Mouse (Mus musculus) cerebellum, adult 11 months (tissue): Measurements from ENCODE around the gene Batf2.
"Not testable (repeated sequence)": the region's sequence is repeated elsewhere in the genome, so short reads cannot be mapped to it uniquely, and the experiment has no call there.

Experiments
- DNase-seq: peaks from one replicate; pipeline ENCODE4 v3.0.0; 2022

The Batf2 gene

DNA sequence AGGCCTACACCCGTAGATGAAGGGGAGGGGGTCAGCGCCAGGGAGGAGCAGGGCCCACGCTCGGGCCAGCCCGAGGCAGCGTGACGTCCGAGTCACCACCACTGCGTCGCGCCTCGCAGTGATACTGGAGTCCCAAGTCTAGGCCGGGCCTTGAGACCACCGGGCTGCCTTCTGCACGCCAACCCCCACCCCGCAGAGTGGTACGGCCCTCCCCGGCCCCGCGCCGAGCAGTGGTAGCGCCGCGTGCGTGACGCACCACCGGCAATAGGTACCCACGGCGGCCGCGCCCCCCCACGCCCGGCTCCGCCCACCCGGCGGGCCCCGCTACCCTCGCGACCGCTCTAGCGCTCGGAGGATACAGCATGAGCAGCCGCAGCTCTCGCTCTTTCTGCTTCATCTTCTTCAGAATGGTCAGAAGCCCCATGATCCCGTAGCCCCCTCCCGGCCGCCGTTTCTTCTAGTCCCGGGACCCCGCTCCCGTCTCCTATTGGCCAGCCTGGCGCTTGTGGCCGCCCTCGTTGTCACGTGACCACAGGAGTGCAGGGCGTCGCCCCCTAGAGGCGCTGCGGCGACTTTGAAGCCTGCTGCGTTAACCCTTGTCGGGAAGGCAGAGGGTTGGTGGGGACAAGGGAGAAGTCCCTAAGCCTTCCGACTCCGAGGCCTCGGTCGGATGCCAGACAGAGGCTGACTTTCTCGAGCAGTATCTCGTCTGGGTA is at the start of gene Batf2:
TSS of gene Batf2 (plus strand) at position 306 of the 716 bp plus-strand sequence.
- peak; percentile 91 for DNase-seq

- DNase-seq, result no peak
Observed at GRCm38 (mm10) chr19:6094119-6094518, 46.7 kb upstream of the Batf2 start, which contains the start of gene AC131692.1. Gene AC131692.1, plus strand, starts transcription at chr19:6094419.

GRCm38 (mm10) chr19:6097847-6098246 is 42.9 kb upstream of the Batf2 start:
- no peak for DNase-seq

GRCm38 (mm10) chr19:6101186-6101585 is 39.6 kb upstream of the Batf2 start:
- no peak for DNase-seq

DNA sequence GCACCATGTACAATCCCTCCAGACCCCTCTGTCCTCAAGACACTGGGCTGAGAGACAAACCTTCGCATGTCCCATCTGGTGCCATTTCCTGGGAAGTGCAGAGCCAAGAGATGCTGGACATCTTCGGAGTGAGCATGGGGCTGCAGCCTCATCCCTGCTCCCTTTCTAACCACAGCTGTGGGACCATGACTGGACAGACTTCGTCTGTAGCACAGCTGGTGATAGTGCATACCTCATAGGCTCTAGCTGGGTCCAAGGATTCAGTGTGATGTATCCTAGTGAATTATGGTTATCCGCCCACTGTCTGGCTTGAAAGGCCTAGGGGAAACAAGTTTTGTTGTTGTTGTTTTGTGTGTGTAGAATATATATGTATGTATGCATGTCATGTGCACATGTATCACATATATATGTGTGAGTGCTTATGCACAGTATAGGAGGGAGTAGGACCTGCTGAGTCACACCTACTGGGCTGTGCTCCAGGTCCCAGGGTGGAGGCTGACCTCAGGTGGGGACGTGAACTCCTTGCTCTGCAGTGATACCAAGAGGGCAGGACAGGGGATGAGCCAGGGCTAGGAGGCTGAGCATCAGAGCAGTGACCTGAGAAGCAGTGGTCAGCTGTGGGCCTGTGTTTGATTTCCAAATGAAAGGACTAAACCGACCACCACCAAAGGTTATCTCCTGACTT is 38.5 kb upstream of the Batf2 start:
- DNase-seq, result no peak

- DNase-seq, result no peak
Observed at GRCm38 (mm10) chr19:6104476-6104875, 36.3 kb upstream of the Batf2 start.

- no peak for DNase-seq
Observed at GRCm38 (mm10) chr19:6105586-6105985, 35.2 kb upstream of the Batf2 start, which contains the start of gene Naaladl1. Gene Naaladl1, plus strand, starts transcription at chr19:6105782.

DNA sequence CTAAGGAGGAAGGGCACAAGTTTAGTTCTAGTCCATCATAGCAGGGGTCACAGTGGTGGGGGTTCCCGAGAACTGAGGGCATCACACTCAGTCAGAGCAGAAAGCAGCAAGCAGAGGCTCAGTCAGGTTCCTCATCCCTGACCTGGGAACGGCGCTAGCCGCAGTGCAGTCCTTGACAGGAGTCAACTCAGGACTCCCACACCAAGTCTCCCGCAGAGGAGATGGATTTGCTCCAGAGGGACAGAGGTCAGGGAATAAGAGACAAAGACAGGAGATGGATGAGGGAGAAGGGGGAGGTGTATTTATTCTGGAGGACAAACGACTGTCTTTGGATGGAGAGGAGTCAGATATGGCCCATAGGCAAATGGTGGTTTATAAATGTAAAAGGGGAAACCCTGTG is 27.7 kb upstream of the Batf2 start:
- no peak for DNase-seq

DNA sequence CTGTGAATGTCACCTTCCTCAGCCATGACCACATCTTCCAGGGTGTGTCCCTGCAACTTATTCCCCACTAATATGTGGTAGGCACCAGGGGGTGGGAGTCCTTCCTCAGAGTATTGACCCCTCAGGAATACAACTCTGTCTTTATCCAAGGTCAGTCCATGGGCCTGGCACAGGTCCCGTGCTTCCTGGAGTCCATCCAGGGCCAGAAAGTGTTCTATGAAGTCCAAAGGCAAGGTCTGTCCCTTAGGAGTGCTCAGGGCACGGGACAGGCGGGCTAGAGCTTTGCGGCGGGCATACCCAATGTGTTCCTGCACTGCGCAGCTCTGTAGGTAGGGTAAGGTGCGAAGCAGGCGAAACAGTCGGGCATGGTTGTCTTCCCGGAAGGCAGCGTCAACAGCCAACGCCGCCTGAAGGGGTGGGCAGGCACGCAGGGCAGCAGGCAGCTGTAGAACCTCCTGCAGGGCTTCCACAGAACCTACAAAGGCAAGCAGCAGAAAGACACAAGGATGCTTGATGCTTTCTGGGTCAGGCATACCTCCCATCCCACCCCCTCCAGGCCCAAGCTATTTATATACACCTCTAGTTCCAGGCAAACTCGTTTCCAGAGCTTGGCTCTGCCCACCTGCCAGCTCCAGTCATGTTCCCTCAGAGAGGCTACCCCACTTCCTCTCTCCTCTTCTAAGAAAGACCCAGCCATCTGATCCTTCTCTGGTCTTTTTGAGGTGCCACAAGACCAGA is 24.5 kb upstream of the Batf2 start:
- no peak for DNase-seq

GRCm38 (mm10) chr19:6117346-6117985 is 23.3 kb upstream of the Batf2 start:
- no peak for DNase-seq

DNA sequence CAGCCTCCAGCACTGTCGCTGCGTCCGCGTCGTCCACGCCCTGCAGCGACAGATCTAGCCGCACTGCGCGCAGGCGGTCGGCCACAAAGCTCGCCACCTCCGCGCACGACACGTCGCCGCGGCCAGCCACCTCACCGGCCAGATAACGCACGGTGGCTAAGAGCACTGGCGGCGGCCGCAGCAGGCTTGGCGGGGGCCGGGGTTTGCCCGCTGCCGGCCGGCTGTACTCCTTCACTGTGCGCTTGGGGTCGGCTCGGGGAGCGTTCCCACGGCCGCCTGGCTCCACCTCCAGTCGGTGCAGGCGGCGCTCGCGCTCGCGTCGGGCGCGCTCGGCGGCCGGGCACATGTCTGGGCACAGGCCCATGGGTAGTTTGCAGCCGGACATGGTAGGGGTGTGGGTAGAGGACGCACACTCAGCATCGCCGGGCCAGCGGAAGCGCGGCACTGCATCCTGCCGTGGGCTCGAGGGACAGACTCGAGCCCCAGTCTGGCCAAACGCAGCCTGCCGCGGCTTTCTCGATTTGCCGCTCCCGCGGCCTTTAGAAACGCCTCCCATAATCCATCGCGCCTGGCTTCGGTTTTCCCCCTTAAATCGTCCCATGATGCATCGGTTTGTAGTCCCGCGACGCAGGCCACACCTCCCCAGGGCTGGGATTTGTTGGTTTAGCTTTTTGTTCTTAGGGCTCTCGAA is 22.7 kb upstream of the Batf2 start, which contains the start of gene Sac3d1:
TSS of gene Sac3d1 (minus strand) at position 665 of the 691 bp plus-strand sequence.
- peak; percentile 83 for DNase-seq

DNA sequence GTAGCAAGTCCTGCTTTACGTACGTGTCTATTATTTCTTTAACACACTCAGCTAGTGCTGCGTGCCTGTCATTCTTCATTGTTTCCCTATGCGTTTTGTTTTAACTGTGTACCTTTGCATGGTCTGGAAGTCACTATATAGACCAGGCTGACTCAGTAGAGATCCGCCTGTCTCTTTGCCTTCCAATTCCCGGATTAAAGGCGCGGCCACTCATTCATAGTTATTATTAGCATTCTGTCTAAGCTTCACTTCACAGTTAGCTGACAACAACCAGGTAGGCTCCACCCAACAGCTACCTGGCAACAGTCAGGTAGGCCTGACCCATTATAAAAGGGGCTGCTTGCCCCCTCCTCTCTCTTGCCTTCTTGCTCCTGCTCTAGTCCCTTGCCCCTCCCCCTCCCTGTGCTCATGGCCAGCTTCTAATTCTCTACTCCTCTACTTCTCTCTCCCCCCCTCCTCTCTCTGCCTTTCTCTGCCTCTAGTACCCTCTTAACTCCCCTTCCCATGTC is 22.1 kb upstream of the Batf2 start:
- no peak for DNase-seq

GRCm38 (mm10) chr19:6121761-6122160 is 19.0 kb upstream of the Batf2 start:
- no peak for DNase-seq

GRCm38 (mm10) chr19:6123330-6123729 is 17.5 kb upstream of the Batf2 start:
- DNase-seq, result no peak

GRCm38 (mm10) chr19:6124898-6125297 is 15.9 kb upstream of the Batf2 start:
- no peak for DNase-seq

DNA sequence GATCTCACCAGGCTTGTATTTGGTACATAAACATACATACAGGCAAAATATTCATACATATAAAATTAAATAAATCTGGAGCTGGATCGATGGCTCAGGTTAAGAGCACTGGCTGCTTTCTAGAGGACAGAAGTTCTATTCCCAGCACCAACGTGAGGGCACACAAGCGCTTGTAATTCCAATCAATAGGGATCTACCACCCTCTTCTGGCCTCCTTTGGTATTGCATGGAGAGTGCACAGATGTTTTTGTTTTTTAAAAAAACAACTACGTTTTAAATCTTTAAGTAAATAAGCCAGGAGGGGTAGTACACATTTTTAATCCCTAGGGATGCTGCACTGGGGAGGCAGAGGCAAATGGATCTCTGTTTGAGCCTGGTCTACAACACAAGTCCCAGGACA is 14.5 kb upstream of the Batf2 start:
- no peak for DNase-seq

- no peak for DNase-seq
Observed at GRCm38 (mm10) chr19:6126789-6127580, 13.8 kb upstream of the Batf2 start.

DNA sequence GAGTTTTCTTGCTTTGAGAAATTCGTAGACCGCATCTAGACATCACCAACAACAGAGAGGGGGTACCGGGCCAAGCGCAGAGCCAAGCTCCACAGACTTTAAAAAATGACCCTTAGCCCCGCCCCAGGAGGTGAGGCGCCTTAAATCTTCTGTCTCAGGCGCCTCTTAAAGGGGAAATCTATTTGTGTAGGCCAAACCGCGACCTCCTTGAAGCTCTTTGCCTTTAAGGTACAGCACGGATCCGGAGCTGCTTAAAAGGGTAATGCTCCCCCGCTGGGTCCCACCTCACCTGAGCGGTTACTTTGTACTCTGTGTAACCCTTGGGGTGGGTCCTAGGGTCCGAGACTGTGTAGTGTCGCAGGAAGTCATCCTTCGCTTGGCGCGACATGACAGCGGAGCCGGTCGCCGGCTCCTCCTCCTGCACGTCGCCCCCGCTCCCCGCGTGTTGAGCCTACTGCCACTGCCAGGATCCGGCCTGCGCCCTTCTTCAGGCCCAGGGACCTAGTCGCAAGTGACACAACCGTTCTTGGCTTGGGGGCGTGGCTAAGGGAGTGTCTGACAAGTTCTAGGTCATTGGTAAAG is 12.9 kb upstream of the Batf2 start, which contains the start of gene Snx15:
TSS of gene Snx15 (minus strand) at position 545 of the 582 bp plus-strand sequence.
- peak; percentile 96 for DNase-seq

GRCm38 (mm10) chr19:6130414-6131128 is 10.2 kb upstream of the Batf2 start:
- DNase-seq, result not testable (repeated sequence)
